Mouse (Mus musculus) neural tube, embryonic 15.5 days (tissue): ENCODE measurements at regions not wholly inside any gene's neighbourhood (a gene's known extent, or its start where the extent isn't known, plus 50 kb on each side); places are given as distances from the start of the nearest gene placed in this dataset.

Experiments
- ATAC-seq: fragments of 200-750 bp; cut with Nextera tagmentation; 2 replicates; pipeline ENCODE4 v1.8.0; 2017; ENCODE audit warnings: mild to moderate bottlenecking, moderate TSS enrichment, moderate library complexity; ENCODE audit not compliant: low FRiP score
- H3K27ac ChIP-seq: fragments of 300-500 bp; sonication (generic); replicated peaks from 2 replicates; pipeline ENCODE4 v1.5.1; 2015; ENCODE audit warnings: mild to moderate bottlenecking, inconsistent platforms
- H3K27me3 ChIP-seq: fragments of 300-500 bp; sonication (generic); replicated peaks from 2 replicates; pipeline ENCODE4 v1.6.1; 2015; ENCODE audit warnings: inconsistent platforms
- H3K36me3 ChIP-seq: fragments of 300-500 bp; sonication (generic); 2 replicates; pipeline ENCODE4 v1.6.1; 2015; ENCODE audit warnings: inconsistent platforms
- H3K4me1 ChIP-seq: fragments of 300-500 bp; sonication (generic); 2 replicates; pipeline ENCODE4 v1.6.1; 2015; ENCODE audit warnings: inconsistent platforms
- H3K4me2 ChIP-seq: fragments of 300-500 bp; sonication (generic); 2 replicates; pipeline ENCODE4 v1.6.1; 2015; ENCODE audit warnings: inconsistent platforms, mild to moderate bottlenecking, moderate library complexity
- H3K4me3 ChIP-seq: fragments of 300-500 bp; sonication (generic); replicated peaks from 2 replicates; pipeline ENCODE4 v1.5.1; 2015; ENCODE audit warnings: mild to moderate bottlenecking, inconsistent platforms
- H3K9ac ChIP-seq: fragments of 300-500 bp; sonication (generic); replicated peaks from 2 replicates; pipeline ENCODE4 v1.6.1; 2015; ENCODE audit warnings: mild to moderate bottlenecking, inconsistent platforms
- H3K9me3 ChIP-seq: fragments of 300-500 bp; sonication (generic); replicated peaks from 2 replicates; pipeline ENCODE4 v1.6.1; 2016; ENCODE audit warnings: inconsistent platforms
- WGBS: fragments of 180-500 bp; shearing (Covaris S2); methylation state at CpG from one replicate; pipeline ENCODE4 v1.1.7; 2015; ENCODE audit warnings: mixed read lengths; 5-methylcytosine and 5-hydroxymethylcytosine counted together

DNA sequence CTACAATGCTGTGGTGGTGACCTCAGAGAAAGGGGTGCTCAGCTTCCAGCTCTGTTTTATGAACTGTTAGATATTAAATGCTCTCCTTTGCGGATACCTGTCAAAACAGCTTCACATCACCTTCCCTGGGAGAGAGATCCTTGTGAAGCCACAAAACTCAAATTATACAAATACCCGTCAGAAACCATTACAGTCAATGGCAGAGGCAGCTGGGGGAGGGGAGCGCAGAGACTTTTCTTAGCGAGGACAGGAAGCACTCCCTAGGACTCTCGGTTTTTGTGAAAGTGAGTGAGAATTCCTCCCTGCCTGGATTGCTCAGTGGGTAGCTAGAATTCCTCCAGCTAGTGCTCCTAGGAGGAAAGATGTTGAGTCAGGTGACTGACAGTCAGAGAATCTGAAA lies 161.0 kb downstream of the Bmp7 start:
- ATAC-seq, result no peak
- 0 out of 2 replicates have a peak, but pooled peaks cover 11% of the 10 kb centered on the region for H3K27me3 ChIP-seq
- no peaks in the 10 kb centered on the region for H3K9me3 ChIP-seq
- no peak overlapping the region for H3K9ac ChIP-seq
- no peaks in the 10 kb centered on the region for H3K4me1 ChIP-seq
- H3K4me2 ChIP-seq, result no peak overlapping the region
- WGBS, result 22% methylated on average over 5 of the region's 5 CpGs
- no peaks in the 10 kb centered on the region for H3K36me3 ChIP-seq
- H3K27ac ChIP-seq, result no peak overlapping the region
- H3K4me3 ChIP-seq, result no peak overlapping the region

DNA sequence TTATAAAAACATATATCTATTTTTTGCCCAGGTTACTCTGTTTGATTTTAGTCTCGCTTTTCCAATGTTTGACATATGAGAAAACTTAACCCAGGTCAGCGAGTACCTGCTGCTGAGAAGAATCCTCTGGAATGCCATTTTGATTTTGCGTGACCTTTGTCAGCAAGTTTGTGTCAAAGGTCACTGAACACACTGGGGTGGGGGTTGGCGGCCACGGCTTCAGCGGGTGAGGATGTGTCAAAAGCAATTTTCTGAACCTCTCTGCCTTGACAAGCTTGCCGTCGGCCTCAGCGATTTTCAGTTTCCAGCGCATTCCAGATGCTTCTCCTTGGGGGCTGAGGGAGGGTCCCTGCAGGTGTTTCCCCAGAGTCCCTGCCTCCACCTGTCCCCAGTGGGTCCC lies 157.4 kb downstream of the Bmp7 start:
- Histone ChIP-seq H3K9me3 (no peaks in the 10 kb centered on the region), H3K36me3 (no peaks in the 10 kb centered on the region), H3K4me3 (no peak overlapping the region), H3K27ac (no peak overlapping the region), H3K4me1 (peaks cover 6% of the 10 kb centered on the region), H3K4me2 (no peak overlapping the region), H3K9ac (no peak overlapping the region), H3K27me3 (peaks cover 29% of the 10 kb centered on the region)
- ATAC-seq, result no peak
- WGBS, result 71% methylated on average over 10 of the region's 10 CpGs

DNA sequence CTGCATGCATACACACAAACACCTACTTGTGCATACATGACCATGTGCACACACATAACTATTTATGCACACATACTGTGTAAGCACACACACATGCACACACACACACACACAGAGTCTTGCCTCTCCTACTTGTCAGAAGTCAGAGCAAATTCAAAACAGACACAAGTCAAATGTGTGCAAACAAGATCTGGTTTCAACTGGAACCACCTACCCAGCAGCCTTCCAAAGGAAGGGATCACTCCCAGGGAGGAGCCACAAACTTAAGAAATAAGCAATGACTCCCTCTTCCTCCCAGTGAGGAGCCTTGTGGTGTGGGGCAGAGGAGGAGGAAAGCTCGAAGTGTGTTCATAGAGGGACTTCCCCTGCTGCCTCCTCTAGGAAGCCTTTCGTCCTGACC lies 153.8 kb downstream of the Bmp7 start:
- no peak overlapping the region for H3K4me2 ChIP-seq
- WGBS, result 44% methylated on average over 2 of the region's 2 CpGs
- H3K4me1 ChIP-seq, result peaks cover 17% of the 10 kb centered on the region
- no peaks in the 10 kb centered on the region for H3K36me3 ChIP-seq
- no peak overlapping the region for H3K27ac ChIP-seq
- no peak overlapping the region for H3K4me3 ChIP-seq
- H3K9ac ChIP-seq, result no peak overlapping the region
- peaks cover 54% of the 10 kb centered on the region for H3K27me3 ChIP-seq
- no peaks in the 10 kb centered on the region for H3K9me3 ChIP-seq
- no peak for ATAC-seq

DNA sequence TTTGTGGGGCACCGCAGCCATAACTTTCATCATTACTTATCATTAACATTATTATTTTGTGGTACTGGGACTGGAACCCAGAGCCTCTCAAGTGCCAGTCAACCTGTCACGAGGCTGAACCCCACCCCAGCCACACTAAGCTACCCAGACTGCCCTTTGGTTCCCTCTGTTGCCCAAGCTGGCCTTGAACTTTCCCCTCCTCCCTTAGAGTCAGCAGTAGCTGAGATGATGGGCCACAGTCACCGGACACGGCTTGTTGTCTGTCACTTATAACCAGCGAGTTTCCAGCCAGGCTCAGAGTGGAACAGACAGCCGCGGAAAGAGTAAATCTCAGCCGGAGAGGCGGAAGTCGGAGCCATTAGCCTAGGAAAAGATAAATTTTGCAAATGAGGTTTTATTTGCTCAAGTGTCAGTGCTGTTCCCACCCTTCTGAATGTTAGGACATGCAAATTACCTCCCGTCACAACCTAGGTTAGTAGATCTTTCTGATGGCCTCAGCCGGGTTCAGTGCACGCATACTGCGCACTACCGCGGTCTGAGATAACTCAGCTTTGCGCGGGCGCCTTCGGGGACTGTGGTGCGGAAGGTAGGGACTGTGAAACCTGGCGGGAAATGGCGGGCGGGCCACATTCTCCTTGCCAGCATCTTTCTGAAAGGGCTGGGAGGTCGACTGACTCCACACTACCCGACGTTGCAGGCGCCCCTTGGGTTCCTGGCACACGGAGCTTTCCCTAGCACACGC lies 152.7 kb downstream of the Bmp7 start:
- ATAC-seq, result no peak
- H3K36me3 ChIP-seq, result no peaks in the 10 kb centered on the region
- 28% methylated on average over 30 of the region's 30 CpGs for WGBS
- H3K9ac ChIP-seq, result 0 out of 2 replicates have a peak overlapping the region, but pooled peaks have one; percentile 1
- no peaks in the 10 kb centered on the region for H3K9me3 ChIP-seq
- H3K4me2 ChIP-seq, result peak overlapping the region; percentile 51
- peaks cover 17% of the 10 kb centered on the region for H3K4me1 ChIP-seq
- no peak overlapping the region for H3K27ac ChIP-seq
- peaks cover 54% of the 10 kb centered on the region for H3K27me3 ChIP-seq
- peak overlapping the region; percentile 27 for H3K4me3 ChIP-seq

DNA sequence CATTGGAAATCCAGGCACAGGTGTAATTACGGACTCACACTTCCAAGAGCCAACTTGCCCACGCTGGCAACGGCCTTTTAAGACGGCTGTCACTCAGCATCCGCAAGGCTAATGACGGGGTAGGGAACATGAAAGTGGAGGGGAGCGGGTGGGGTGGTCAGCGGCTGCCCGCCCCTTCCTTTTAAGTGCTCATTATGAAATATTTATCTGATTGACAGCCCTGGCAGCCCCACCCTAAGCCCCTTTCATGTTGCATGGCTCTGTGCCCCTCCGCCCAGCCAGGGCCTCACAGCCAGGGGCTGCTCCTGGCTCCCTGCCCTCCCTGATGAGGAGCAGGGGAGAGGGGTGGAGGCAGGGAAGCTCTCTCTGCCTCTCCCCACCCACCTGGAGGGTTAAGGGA lies 150.9 kb downstream of the Bmp7 start:
- peaks cover 17% of the 10 kb centered on the region for H3K4me1 ChIP-seq
- H3K27me3 ChIP-seq, result peaks cover 54% of the 10 kb centered on the region
- WGBS, result 15% methylated on average over 10 of the region's 10 CpGs
- no peak overlapping the region for H3K9ac ChIP-seq
- no peaks in the 10 kb centered on the region for H3K36me3 ChIP-seq
- H3K9me3 ChIP-seq, result no peaks in the 10 kb centered on the region
- no peak overlapping the region for H3K4me2 ChIP-seq
- no peak overlapping the region for H3K27ac ChIP-seq
- ATAC-seq, result no peak
- no peak overlapping the region for H3K4me3 ChIP-seq

DNA sequence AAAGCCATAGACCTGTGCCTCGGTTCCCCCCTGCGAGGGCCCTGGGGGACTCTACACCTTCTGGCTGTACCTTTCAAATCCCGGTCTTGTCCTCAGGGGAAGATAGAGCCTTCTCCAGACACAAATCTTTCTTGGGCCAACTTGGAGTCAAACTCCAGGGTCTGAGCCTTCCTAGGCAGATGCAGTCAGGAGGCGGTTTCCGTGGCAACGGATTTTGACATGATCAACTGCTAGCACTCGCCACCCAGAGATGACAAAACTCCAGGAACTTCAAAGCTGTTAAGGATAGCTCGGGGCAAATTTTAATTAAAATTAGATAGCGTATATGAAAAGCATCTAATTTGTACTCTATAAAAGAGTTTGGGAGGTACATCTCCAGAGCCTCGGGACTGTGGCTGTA lies 147.6 kb downstream of the Bmp7 start:
- no peak overlapping the region for H3K4me3 ChIP-seq
- no peak overlapping the region for H3K9ac ChIP-seq
- no peak for ATAC-seq
- 66% methylated on average over 10 of the region's 10 CpGs for WGBS
- no peak overlapping the region for H3K27ac ChIP-seq
- H3K4me2 ChIP-seq, result no peak overlapping the region
- peaks cover 12% of the 10 kb centered on the region for H3K4me1 ChIP-seq
- H3K27me3 ChIP-seq, result peaks cover 31% of the 10 kb centered on the region
- no peaks in the 10 kb centered on the region for H3K9me3 ChIP-seq
- no peaks in the 10 kb centered on the region for H3K36me3 ChIP-seq

DNA sequence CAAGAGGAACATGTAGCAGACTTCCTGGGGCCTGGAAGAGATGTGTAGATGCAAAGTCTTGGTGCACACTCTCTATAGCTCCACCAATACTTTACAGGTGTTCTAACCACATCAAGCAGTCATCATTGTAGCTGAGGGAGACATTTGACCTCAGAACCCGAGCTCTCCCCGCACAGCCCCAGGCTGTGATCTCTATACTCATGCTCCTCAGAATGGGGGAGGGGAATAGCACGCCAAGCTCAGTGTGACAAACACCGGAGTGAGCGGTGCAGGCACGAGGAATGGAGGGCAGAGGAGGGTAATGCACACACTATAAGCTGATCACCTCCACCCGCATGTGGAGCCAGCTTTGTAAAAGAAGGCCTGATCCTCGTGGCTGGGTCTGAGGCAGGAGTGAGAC lies 146.1 kb downstream of the Bmp7 start:
- Histone ChIP-seq H3K9ac (no peak overlapping the region), H3K4me3 (no peak overlapping the region), H3K27me3 (peaks cover 19% of the 10 kb centered on the region), H3K4me2 (no peak overlapping the region), H3K9me3 (no peaks in the 10 kb centered on the region), H3K27ac (no peak overlapping the region), H3K4me1 (0 out of 2 replicates have a peak, but pooled peaks cover 6% of the 10 kb centered on the region), H3K36me3 (no peaks in the 10 kb centered on the region)
- ATAC-seq, result no peak; the same call in 1 of the 2 replicates
- 87% methylated on average over 8 of the region's 8 CpGs for WGBS

DNA sequence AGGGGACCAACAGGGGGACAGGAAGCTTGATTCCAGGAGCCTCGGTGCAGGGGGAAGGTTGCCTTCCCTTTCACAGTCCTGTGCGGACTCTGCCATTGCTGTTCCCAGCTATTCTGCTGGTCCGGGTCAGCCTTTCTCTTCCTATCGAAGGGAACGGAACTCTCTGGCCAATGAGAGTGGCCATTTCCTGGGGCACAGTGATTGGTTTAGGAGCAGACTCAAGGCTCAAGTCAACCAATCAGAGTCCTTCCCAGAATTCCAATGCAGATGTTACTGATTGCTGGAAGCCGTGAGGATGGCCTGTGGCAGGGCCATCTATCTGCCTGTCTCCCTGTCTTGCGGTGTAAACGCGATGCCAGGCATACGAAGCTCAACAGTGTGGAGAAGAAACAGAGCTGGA lies 145.3 kb downstream of the Bmp7 start:
- H3K9me3 ChIP-seq, result no peaks in the 10 kb centered on the region
- 80% methylated on average over 10 of the region's 10 CpGs for WGBS

DNA sequence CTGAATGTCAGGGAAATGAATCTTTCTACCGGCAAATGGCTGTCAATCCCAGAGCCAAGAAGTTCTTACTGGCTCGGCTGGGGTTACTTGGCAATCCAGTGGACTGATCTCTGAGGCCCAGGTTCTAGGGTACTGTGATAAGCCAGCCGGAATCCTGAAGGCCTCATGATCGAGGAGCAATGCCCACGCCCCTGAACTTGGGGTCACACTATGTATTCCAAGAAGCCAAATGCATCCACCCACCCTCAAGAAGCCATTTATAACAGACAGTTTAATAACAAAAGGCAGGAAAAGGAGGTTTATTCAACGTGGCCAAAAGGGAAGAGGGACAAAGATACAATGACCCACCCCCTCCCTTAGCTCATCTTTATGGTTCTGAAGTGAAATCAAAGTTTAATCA lies 144.0 kb downstream of the Bmp7 start:
- Histone ChIP-seq H3K27me3 (no peaks in the 10 kb centered on the region; the same call in 1 of the 2 replicates), H3K27ac (no peak overlapping the region), H3K4me3 (no peak overlapping the region), H3K36me3 (no peaks in the 10 kb centered on the region), H3K9me3 (no peaks in the 10 kb centered on the region), H3K4me1 (0 out of 2 replicates have a peak, but pooled peaks cover 2% of the 10 kb centered on the region), H3K4me2 (no peak overlapping the region), H3K9ac (no peak overlapping the region)
- no peak for ATAC-seq
- 69% methylated on average over 6 of the region's 6 CpGs for WGBS

More for the DNA sequence above, 145.3 kb downstream of the Bmp7 start:
- H3K4me1 ChIP-seq, result no peaks in the 10 kb centered on the region
- H3K27ac ChIP-seq, result no peak overlapping the region
- H3K9ac ChIP-seq, result no peak overlapping the region
- ATAC-seq, result no peak
- H3K36me3 ChIP-seq, result no peaks in the 10 kb centered on the region
- H3K27me3 ChIP-seq, result peaks cover 11% of the 10 kb centered on the region
- H3K4me3 ChIP-seq, result no peak overlapping the region
- H3K4me2 ChIP-seq, result no peak overlapping the region

DNA sequence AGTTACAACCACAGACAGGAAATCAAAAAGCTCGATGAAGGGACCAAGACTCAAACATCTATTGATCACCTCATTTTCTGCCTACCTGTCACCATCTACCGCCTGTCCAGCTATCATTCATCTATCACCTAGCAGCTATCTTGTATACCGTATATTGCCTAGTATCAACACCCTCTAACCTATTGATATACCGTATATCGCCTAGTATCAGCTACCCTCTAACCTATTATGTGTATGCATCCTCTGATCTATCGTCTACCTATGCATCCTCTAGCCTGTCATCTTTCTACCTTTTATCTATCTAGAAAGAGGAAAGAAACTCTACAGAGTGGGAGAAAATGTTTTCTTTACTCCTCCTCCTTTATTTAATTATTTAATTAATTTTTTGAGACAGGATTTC lies 143.2 kb downstream of the Bmp7 start:
- no peak overlapping the region for H3K9ac ChIP-seq
- H3K4me2 ChIP-seq, result no peak overlapping the region
- no peak for ATAC-seq
- no peak overlapping the region for H3K4me3 ChIP-seq
- H3K4me1 ChIP-seq, result 0 out of 2 replicates have a peak, but pooled peaks cover 2% of the 10 kb centered on the region
- no peaks in the 10 kb centered on the region for H3K36me3 ChIP-seq
- WGBS, result 36% methylated on average over 6 of the region's 6 CpGs
- no peaks in the 10 kb centered on the region for H3K9me3 ChIP-seq
- no peaks in the 10 kb centered on the region; the same call in 1 of the 2 replicates for H3K27me3 ChIP-seq
- H3K27ac ChIP-seq, result no peak overlapping the region

DNA sequence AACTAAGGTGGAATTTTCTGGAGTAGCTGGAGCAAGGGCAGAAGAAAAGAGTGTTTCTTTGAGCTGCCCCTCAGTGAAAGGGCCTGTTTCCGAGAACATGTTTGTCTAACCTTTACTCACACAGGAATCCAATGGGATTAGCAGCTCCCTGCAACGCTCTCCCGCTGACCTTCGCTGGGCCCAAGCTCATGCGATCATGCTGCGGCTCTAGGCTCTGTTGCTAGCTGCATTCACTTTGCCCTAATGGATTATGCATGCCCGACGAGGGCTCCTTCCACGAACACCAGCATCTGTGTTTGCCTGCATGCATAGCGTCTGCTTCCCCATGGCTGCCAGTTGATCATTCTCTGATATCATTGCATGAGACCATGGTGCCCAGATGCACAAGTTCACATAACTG lies 140.2 kb downstream of the Bmp7 start:
- Histone ChIP-seq H3K4me1 (0 out of 2 replicates have a peak, but pooled peaks cover 2% of the 10 kb centered on the region), H3K27ac (no peak overlapping the region), H3K9ac (no peak overlapping the region), H3K4me3 (no peak overlapping the region), H3K9me3 (no peaks in the 10 kb centered on the region), H3K36me3 (no peaks in the 10 kb centered on the region), H3K27me3 (no peaks in the 10 kb centered on the region; the same call in 1 of the 2 replicates), H3K4me2 (no peak overlapping the region)
- no peak for ATAC-seq
- 41% methylated on average over 10 of the region's 10 CpGs for WGBS

DNA sequence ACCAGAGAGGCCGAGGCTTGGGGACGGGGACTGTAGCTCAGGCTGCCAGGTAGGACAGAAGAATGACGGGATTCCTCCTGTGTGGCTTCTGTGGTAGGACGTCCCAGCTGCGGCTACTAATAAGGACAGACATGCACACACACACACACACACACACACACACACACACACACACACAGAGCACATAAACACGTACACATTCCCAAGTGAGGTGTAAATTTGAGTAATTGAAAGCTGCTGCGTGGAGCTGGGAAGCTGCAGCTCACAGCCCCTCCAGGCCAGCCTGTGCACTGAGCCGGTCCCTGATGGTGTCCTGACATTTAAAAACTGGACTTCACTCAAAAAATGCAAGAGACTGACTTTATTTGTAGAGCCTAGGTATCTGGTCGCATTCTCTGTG lies 139.3 kb downstream of the Bmp7 start:
- H3K4me3 ChIP-seq, result no peak overlapping the region
- 46% methylated on average over 9 of the region's 9 CpGs for WGBS
- no peak overlapping the region for H3K9ac ChIP-seq
- no peaks in the 10 kb centered on the region; the same call in 1 of the 2 replicates for H3K27me3 ChIP-seq
- H3K36me3 ChIP-seq, result no peaks in the 10 kb centered on the region
- no peak overlapping the region for H3K4me2 ChIP-seq
- no peak for ATAC-seq
- H3K4me1 ChIP-seq, result 0 out of 2 replicates have a peak, but pooled peaks cover 2% of the 10 kb centered on the region
- H3K9me3 ChIP-seq, result no peaks in the 10 kb centered on the region
- no peak overlapping the region for H3K27ac ChIP-seq
